Mouse (Mus musculus) embryo, embryonic 11.5 days (tissue): Measurements from ENCODE around the gene Rcsd1.

Source experiments
- DNase-seq: peaks from one replicate; pipeline ENCODE4 v3.0.0-alpha.2; 2012; ENCODE audit warnings: low read depth, low spot score

The Rcsd1 gene

GRCm38 (mm10) chr1:165709629-165710256 is at the start of gene Rcsd1:
Gene Rcsd1, minus strand, starts transcription at chr1:165709757.
- no peak for DNase-seq

GRCm38 (mm10) chr1:165755194-165755593 is 45.6 kb upstream of the Rcsd1 start:
- no peak for DNase-seq

DNA sequence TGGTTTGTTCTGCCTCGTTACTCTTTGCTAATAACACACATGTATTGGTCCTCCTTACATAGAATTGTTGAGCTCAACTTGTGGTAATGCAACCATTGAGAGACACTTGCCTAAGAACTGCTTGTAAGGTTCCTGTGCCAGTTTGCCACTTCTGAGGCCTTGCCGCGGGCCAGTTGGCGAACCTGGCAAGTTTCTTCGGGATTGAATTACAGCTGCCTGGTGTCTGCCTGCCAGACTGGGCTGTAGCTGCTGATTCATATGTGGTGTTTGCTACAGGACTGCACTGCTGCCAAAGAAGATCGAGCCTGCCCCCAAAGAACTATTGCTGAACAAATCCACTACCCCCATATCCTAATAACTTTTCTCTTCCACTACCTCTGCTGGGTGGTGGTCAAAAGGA is 44.6 kb upstream of the Rcsd1 start:
- DNase-seq, result no peak

- DNase-seq, result no peak
These were observed 42.3 kb upstream of the Rcsd1 start for GRCm38 (mm10) chr1:165751838-165752237.

DNA sequence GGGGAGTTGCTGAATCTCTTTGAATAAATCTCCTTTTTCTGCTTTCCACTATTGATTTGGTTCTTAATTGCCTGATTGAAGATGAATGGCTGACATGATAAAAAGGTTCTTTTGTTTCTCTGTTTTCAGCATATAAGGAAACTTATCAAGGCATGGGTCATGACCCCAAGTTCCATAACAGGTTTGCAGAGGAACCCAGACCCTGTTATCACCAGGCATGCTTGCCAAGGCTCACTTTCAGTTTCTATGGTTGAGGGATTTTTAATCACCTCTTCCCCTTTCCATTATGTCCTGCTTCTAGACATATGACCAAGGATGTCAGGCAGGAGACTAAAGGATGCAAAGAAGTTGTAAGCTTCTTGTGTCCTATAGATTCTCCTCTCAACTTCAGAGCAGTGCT is 41.6 kb upstream of the Rcsd1 start:
- no peak for DNase-seq

GRCm38 (mm10) chr1:165748053-165748452 is 38.5 kb upstream of the Rcsd1 start:
- no peak for DNase-seq

DNA sequence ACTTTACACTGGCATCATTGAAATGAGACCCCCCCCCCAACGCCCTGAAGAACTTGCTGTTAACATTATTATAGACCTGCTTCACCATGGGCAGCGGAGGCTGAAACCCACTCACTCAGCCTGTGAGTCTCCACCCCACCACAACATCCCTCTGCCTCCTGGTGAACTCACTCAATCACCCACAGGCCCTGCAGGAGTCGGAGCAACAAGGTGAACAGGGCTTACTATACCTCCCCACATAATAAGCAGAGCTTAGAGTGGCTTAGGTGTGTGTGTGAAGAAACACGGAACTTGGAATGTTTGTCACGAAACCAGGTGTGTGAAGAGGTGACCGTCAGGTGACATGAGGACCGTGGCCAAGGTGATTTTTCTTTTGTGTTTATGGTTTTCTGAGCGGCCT is 32.4 kb upstream of the Rcsd1 start:
- DNase-seq, result no peak

- DNase-seq, result no peak
These were observed 29.4 kb upstream of the Rcsd1 start for GRCm38 (mm10) chr1:165738985-165739384.

DNA sequence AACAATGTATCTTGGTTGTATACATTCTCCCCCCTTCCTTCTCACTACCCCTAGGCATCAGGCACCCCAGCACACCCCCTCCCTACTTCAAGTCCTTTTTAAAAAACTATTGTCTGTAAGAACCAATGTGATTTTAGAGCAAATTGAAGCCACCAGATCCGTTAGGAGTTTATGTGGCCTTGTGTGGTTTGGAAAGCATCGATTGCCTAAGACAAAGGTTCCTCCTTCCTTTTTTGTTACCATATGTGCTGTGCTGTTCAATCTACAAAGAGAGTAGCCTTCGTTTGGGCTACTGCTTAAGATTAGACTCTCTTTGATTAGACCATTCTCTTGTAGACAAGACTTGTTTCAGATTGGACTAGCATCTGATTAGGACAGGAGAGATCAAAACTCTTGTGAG is 28.3 kb upstream of the Rcsd1 start:
- DNase-seq, result no peak

DNA sequence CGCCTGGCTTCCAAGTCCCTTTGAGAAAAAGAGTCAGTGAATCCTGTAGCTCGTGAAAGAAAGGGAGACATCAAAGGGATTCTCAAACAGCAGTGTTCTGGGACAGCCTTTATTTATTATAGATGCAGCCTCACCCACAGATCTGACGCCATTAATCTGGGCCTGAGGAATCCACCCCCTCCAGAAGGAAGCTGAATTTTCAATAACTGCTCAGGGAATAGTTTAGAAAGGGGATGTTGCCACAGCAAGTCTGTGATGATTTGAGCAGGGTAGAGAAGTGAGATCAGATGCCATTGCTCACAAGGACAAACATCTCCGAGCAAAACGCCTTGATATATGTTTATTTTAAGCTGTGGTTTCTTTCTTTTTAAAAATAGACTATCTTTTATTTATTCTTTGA is 27.9 kb upstream of the Rcsd1 start:
- DNase-seq, result no peak

DNA sequence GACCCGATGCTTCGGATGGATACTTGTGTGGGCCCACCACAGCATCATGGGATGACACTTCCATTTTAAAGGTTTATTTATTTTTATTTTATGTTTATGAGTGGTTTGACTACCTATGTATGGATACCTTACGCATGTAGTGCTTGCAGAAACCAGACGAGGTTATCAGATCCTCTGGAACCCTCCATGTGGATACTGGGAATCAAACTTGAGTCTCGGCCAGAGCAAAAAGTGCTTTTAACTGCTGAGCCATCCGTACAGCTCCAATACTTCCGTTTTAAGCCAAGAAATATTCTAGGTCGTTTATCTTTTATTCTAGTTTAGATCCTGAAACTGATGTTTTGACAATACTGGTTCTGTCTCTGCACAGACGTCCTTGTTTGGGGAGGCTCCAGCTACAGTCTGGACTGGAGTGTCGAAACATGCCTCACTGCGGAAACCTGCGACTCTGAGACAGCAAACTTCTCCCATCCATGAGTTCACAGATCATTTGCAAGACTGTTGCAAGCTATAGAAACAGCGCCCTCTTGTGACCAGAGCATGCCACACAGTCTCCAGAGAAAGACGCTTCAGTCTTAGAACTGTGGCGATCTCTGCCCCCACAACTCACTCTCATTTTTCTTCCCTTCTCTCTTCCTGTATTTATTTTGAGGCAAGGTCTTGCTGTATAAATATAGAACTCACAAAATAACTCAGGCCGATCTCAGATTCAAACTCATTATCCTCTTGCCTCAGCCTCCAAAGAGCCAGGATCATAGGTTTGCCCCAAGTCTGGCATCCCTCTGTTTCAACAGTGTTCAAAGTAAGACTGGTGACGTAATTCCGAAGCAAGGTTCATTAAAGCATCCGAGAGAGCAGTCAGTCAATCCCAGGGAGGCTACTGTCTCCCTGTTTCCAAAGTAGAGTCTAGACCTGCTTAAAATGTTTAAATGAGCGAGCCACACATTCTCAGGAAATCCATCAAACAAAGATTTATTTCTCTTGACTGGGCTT is 26.6 kb upstream of the Rcsd1 start:
- peak; percentile 83 for DNase-seq

DNA sequence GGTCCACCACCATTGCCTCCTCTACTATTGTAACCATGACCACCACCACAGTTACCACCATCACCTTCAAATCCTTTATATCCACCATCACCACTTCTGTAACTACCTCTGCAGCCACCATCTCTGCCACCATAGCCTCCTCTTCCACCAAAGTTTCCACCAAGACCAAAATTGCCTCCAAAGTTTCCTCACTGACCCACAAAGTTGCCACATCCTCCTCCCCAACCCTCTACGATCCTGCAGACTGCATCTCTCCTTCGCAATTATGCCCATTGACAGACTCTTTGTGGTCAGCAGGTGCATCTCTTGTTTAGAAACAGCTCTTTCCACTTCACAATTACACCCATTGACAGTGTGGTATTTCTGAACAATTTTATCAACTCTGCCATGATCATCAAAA is 25.3 kb upstream of the Rcsd1 start:
- no peak for DNase-seq

GRCm38 (mm10) chr1:165731553-165731952 is 22.0 kb upstream of the Rcsd1 start:
- no peak for DNase-seq

GRCm38 (mm10) chr1:165730129-165730528 is 20.6 kb upstream of the Rcsd1 start:
- no peak for DNase-seq

- DNase-seq, result no peak
These were observed 18.6 kb upstream of the Rcsd1 start for GRCm38 (mm10) chr1:165728057-165728639.

DNA sequence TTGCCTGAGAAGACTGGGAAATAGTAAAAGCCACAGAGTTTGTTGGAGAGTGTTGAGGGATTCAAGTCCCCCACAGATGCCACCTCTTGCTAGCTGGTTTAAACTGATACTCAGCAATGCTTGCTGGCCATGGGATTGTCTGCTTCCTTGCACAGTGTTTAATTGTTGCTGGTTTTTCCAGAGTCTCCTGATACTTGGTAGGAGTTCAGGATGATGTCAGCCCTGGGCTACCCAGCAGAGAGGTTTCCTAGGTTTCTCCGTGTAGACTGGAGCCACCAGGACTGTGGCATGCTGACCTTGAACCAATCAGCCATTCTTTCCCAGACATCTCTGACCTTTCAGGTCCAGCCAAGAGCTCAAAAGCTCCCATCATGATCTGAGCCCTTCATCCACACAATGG is 17.4 kb upstream of the Rcsd1 start:
- no peak for DNase-seq

- DNase-seq, result no peak
These were observed 15.6 kb upstream of the Rcsd1 start for GRCm38 (mm10) chr1:165725039-165725644.

GRCm38 (mm10) chr1:165724219-165725033 is 14.9 kb upstream of the Rcsd1 start:
- DNase-seq, result no peak

DNA sequence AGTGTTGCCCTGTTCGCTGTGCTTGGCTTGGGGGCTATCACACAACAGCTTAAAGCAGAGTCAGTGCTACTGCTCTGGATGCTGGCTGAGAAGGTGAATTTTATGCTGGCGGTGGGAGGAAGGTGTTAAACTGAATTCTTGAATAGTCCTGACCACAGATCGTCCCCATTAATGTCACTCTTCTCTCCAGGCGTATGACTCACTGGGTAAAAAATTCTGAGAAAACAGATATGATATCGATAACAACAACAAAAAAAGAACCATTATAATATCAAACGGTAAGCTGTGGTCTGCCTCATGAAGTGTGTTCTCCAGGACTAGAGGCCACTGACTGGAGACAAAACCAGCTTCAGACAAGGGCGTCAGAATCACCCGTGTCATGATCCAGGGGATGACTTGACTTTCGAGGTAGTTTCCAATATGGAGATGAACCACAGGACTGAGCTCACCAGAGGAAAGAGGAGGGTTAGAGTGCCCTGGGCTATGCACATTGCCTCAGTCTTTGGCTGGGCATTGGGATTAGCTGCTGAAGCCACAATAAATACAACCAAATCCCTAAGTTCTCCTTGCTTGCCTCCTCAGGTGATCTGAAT is 13.1 kb upstream of the Rcsd1 start:
- no peak for DNase-seq

- no peak for DNase-seq
These were observed 9.1 kb upstream of the Rcsd1 start for GRCm38 (mm10) chr1:165718543-165719105.
